Mouse (Mus musculus) small intestine, adult 2 months (tissue): ENCODE measurements at regions not wholly inside any gene's neighbourhood (a gene's known extent, or its start where the extent isn't known, plus 50 kb on each side); places are given as distances from the start of the nearest gene placed in this dataset.

Experiments used
- H3K27ac ChIP-seq: fragments of 200-500 bp; 2 replicates; pipeline ENCODE4 v1.5.1; 2012; ENCODE audit warnings: low read depth, low read length, control low read depth, inconsistent platforms; ENCODE audit not compliant: insufficient read depth
- H3K27me3 ChIP-seq: fragments of 200-500 bp; 2 replicates; pipeline ENCODE4 v1.6.1; 2012; ENCODE audit warnings: mild to moderate bottlenecking, moderate library complexity, low read length, inconsistent platforms; ENCODE audit not compliant: control insufficient read depth, insufficient read depth
- H3K36me3 ChIP-seq: fragments of 200-500 bp; 2 replicates; pipeline ENCODE4 v1.6.1; 2012; ENCODE audit warnings: mild to moderate bottlenecking, low read length, control low read depth, inconsistent platforms; ENCODE audit not compliant: control insufficient read depth, insufficient read depth
- H3K4me1 ChIP-seq: fragments of 200-500 bp; 2 replicates; pipeline ENCODE4 v1.6.1; 2012; ENCODE audit warnings: low read length, inconsistent platforms, mixed read lengths; ENCODE audit not compliant: control insufficient read depth, insufficient read depth, insufficient read length
- H3K4me3 ChIP-seq: fragments of 200-500 bp; 2 replicates; pipeline ENCODE4 v1.5.1; 2012; ENCODE audit warnings: low read depth, mild to moderate bottlenecking, control low read depth, inconsistent platforms, low read length, moderate library complexity
- CTCF ChIP-seq: fragments of 200-500 bp; IDR thresholded peaks from 2 replicates; pipeline ENCODE4 v1.5.1; 2012; ENCODE audit warnings: low read depth, mild to moderate bottlenecking, control low read depth, inconsistent platforms, low read length, moderate library complexity, mixed read lengths; ENCODE audit not compliant: insufficient replicate concordance, insufficient read length; ENCODE audit errors: extremely low read depth
- POLR2A ChIP-seq: fragments of 200-500 bp; IDR thresholded peaks from 2 replicates; pipeline ENCODE4 v1.6.1; 2012; ENCODE audit warnings: low read depth, mild to moderate bottlenecking, control low read depth, inconsistent platforms, low read length, moderate library complexity
- WGBS: fragments of 180-500 bp; shearing (Covaris S2); methylation state at CpG from one replicate; pipeline ENCODE4 v1.1.7; 2018; 5-methylcytosine and 5-hydroxymethylcytosine counted together

- Histone ChIP-seq H3K27ac (no peak overlapping the region), H3K36me3 (no peaks in the 10 kb centered on the region), H3K4me3 (no peak overlapping the region), H3K4me1 (no peaks in the 10 kb centered on the region), H3K27me3 (no peaks in the 10 kb centered on the region)
- no peak for TF ChIP-seq CTCF
- TF ChIP-seq POLR2A, result no peak
- 49% methylated on average over 4 of the region's 4 CpGs for WGBS
Measured at GRCm38 (mm10) chr14:100423790-100424189, 139.3 kb upstream of the Klf12 start.

GRCm38 (mm10) chr14:100421666-100422065, 137.2 kb upstream of the Klf12 start:
- no peak overlapping the region for H3K27ac ChIP-seq
- no peaks in the 10 kb centered on the region for H3K4me1 ChIP-seq
- no peak for TF ChIP-seq POLR2A
- no peak for TF ChIP-seq CTCF
- no peak overlapping the region for H3K4me3 ChIP-seq
- WGBS, result 65% methylated on average over 4 of the region's 4 CpGs
- no peaks in the 10 kb centered on the region for H3K36me3 ChIP-seq
- H3K27me3 ChIP-seq, result no peaks in the 10 kb centered on the region

GRCm38 (mm10) chr14:100415099-100415498, 130.6 kb upstream of the Klf12 start:
- Histone ChIP-seq H3K27me3 (no peaks in the 10 kb centered on the region), H3K36me3 (no peaks in the 10 kb centered on the region)
- TF ChIP-seq POLR2A, result no peak
- TF ChIP-seq CTCF, result no peak

GRCm38 (mm10) chr14:100412211-100412610, 127.7 kb upstream of the Klf12 start:
- 25% methylated on average over 1 of the region's 1 CpGs for WGBS
- Histone ChIP-seq H3K36me3 (no peaks in the 10 kb centered on the region), H3K27me3 (no peaks in the 10 kb centered on the region), H3K27ac (no peak overlapping the region), H3K4me1 (no peaks in the 10 kb centered on the region), H3K4me3 (no peak overlapping the region)
- no peak for TF ChIP-seq CTCF
- no peak for TF ChIP-seq POLR2A

More at GRCm38 (mm10) chr14:100415099-100415498, 130.6 kb upstream of the Klf12 start:
- H3K27ac ChIP-seq, result no peak overlapping the region
- WGBS, result 27% methylated on average over 4 of the region's 4 CpGs
- no peaks in the 10 kb centered on the region for H3K4me1 ChIP-seq
- no peak overlapping the region for H3K4me3 ChIP-seq

GRCm38 (mm10) chr14:100397191-100397590, 112.7 kb upstream of the Klf12 start:
- no peaks in the 10 kb centered on the region for H3K4me1 ChIP-seq

GRCm38 (mm10) chr14:100375218-100375983, 90.9 kb upstream of the Klf12 start:
- Histone ChIP-seq H3K27ac (no peak overlapping the region), H3K27me3 (no peaks in the 10 kb centered on the region), H3K4me3 (no peak overlapping the region), H3K36me3 (no peaks in the 10 kb centered on the region), H3K4me1 (no peaks in the 10 kb centered on the region)
- 55% methylated on average over 8 of the region's 8 CpGs for WGBS
- TF ChIP-seq CTCF (no peak), POLR2A (no peak)

More at GRCm38 (mm10) chr14:100397191-100397590, 112.7 kb upstream of the Klf12 start:
- H3K4me3 ChIP-seq, result no peak overlapping the region
- H3K36me3 ChIP-seq, result no peaks in the 10 kb centered on the region
- no peak for TF ChIP-seq CTCF
- TF ChIP-seq POLR2A, result no peak
- H3K27me3 ChIP-seq, result no peaks in the 10 kb centered on the region
- H3K27ac ChIP-seq, result no peak overlapping the region
- 84% methylated on average over 5 of the region's 5 CpGs for WGBS

GRCm38 (mm10) chr14:100374494-100375217, 90.2 kb upstream of the Klf12 start:
- TF ChIP-seq CTCF (no peak), POLR2A (no peak)
- H3K4me3 ChIP-seq, result no peak overlapping the region
- H3K27ac ChIP-seq, result no peak overlapping the region
- 81% methylated on average over 18 of the region's 18 CpGs for WGBS
- no peaks in the 10 kb centered on the region for H3K4me1 ChIP-seq
- H3K36me3 ChIP-seq, result no peaks in the 10 kb centered on the region
- no peaks in the 10 kb centered on the region for H3K27me3 ChIP-seq
